Mouse (Mus musculus): ENCODE measurements around the gene Spin2d. TPM values are rescaled to one million over a fixed set of nuclear protein-coding genes. Genes with fewer than 3 reads are reported as not detected.
"Not testable (repeated sequence)": the region's sequence is repeated elsewhere in the genome, so short reads cannot be mapped to it uniquely, and the experiment has no call there.

Gene Spin2d
- polyA plus RNA-seq (2016; fragmentation: Nextera tagmentation; extraction: Ambion mirVana): not detected in 2 replicates

GRCm38 (mm10) chrX:73176889-73177288 is at the start of gene Spin2d:
Gene Spin2d (minus strand): TSS chrX:73176989.
- H3K4me1 ChIP-seq; H3K9me3 ChIP-seq (replicated peaks); H3K27me3 ChIP-seq (ENCODE audit: low read depth, poor library complexity, severe bottlenecking); H3K27ac ChIP-seq (replicated peaks); H3K4me3 ChIP-seq; H3K36me3 ChIP-seq; DNase-seq (ENCODE audit: low spot score): not testable (repeated sequence)
- WGBS: 96% methylated on average over 4 of the region's 15 CpGs

DNA sequence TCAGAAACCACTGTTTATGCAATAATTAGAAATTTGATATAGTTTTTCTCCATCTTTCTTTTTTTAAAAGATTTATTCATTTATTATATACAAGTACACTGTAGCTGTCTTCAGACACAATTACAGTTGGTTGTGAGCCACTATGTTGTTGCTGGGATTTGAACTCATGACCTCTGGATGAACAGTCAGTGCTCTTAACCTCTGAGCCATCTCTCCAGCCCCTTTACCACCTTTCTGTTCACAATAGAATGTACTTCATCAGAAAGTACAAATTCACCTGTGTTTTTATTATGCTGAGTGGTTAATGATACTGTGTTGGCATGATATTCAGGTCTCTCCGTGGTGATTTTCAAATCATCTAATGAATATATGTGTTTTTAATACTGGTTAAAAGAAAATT is 48.6 kb upstream of the Spin2d start:
- Histone ChIP-seq H3K36me3 (no peaks in the 10 kb centered on the region), H3K9me3 (replicated peaks) (no peaks in the 10 kb centered on the region)

GRCm38 (mm10) chrX:73213819-73214564 is 37.2 kb upstream of the Spin2d start, which contains the start of gene Xlr4b:
Gene Xlr4b (plus strand): TSS chrX:73214333.
- not testable (repeated sequence) for H3K4me3 ChIP-seq; H3K9me3 ChIP-seq (replicated peaks); H3K27ac ChIP-seq (replicated peaks); H3K4me1 ChIP-seq; DNase-seq (ENCODE audit: low spot score); H3K27me3 ChIP-seq (ENCODE audit: low read depth, poor library complexity, severe bottlenecking); H3K36me3 ChIP-seq
- 82% methylated on average over 19 of the region's 19 CpGs for WGBS

More for the DNA sequence above, 48.6 kb upstream of the Spin2d start:
- peaks cover 20% of the 10 kb centered on the region for H3K27me3 ChIP-seq (ENCODE audit: low read depth, poor library complexity, severe bottlenecking)
- peaks cover 8% of the 10 kb centered on the region for H3K4me1 ChIP-seq
- DNase-seq (ENCODE audit: low spot score): no peak
- H3K4me3 ChIP-seq: no peak overlapping the region
- no peak overlapping the region for H3K27ac ChIP-seq (replicated peaks)
- WGBS: 53% methylated on average over 1 of the region's 1 CpGs

DNA sequence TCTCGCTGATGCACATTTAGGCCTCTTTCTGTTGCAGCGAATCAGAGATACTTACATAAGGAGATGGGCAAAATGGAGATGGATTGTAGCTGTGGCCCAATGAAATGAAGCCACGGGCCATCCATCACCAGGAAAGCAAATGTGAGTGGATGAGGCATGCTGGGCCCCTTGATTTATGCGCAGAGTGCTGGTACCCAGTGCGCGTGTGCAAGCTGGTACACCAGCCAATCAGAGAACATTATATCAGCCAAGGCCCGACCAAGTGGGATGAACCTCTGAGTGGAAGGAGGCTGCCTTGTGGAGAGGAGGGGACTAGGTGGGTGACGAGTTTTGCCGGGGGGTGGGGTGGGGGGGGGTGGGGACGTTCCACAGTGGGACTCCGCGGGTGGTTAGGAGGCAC is 15.1 kb upstream of the Spin2d start, which contains the start of gene Xlr3b:
TSS of gene Xlr3b (plus strand) at position 274 of the 400 bp plus-strand sequence.
- H3K9me3 ChIP-seq (replicated peaks); H3K4me3 ChIP-seq; H3K36me3 ChIP-seq; DNase-seq (ENCODE audit: low spot score); H3K27ac ChIP-seq (replicated peaks); H3K4me1 ChIP-seq; H3K27me3 ChIP-seq (ENCODE audit: low read depth, poor library complexity, severe bottlenecking): not testable (repeated sequence)
- WGBS: 75% methylated on average over 12 of the region's 12 CpGs

- H3K27ac ChIP-seq (replicated peaks); H3K9me3 ChIP-seq (replicated peaks); H3K36me3 ChIP-seq; H3K4me3 ChIP-seq; DNase-seq (ENCODE audit: low spot score); H3K4me1 ChIP-seq; H3K27me3 ChIP-seq (ENCODE audit: low read depth, poor library complexity, severe bottlenecking): not testable (repeated sequence)
- no CpG with 5 or more reads among the region's 7 CpGs for WGBS
Observed at GRCm38 (mm10) chrX:73149350-73149749, 27.4 kb downstream of the Spin2d start, which contains the start of gene DXBay18. Gene DXBay18 (minus strand): TSS chrX:73149450.

- H3K4me3 ChIP-seq; H3K27ac ChIP-seq (replicated peaks); H3K4me1 ChIP-seq; DNase-seq (ENCODE audit: low spot score); H3K9me3 ChIP-seq (replicated peaks); H3K36me3 ChIP-seq; H3K27me3 ChIP-seq (ENCODE audit: low read depth, poor library complexity, severe bottlenecking): not testable (repeated sequence)
- no CpG with 5 or more reads among the region's 20 CpGs for WGBS
Observed at GRCm38 (mm10) chrX:73148496-73148895, 28.3 kb downstream of the Spin2d start, which contains the start of gene Xlr5b. Gene Xlr5b (plus strand): TSS chrX:73148796.

- DNase-seq (ENCODE audit: low spot score): not testable (repeated sequence)
Observed at GRCm38 (mm10) chrX:73143218-73143618, 33.6 kb downstream of the Spin2d start.

More at GRCm38 (mm10) chrX:73143218-73143618, 33.6 kb downstream of the Spin2d start:
- H3K4me3 ChIP-seq; H3K27ac ChIP-seq (replicated peaks); H3K9me3 ChIP-seq (replicated peaks); H3K36me3 ChIP-seq; H3K4me1 ChIP-seq; H3K27me3 ChIP-seq (ENCODE audit: low read depth, poor library complexity, severe bottlenecking): not testable (repeated sequence)
- WGBS: no CpG with 5 or more reads among the region's 7 CpGs

Other genes starting within 250 kb of the Spin2d start
- 2.6 and 3.2 TPM in 2 replicates for gene Zfp185, start 189.7 kb downstream of the Spin2d start, polyA plus RNA-seq (2016; fragmentation: Nextera tagmentation; extraction: Ambion mirVana)
- gene Pnma5, start 139.9 kb downstream of the Spin2d start, polyA plus RNA-seq (2016; fragmentation: Nextera tagmentation; extraction: Ambion mirVana): 0.06 TPM in 1 of 2 replicates, not detected in the other
- 0.37 and 0.70 TPM in 2 replicates for gene Pnma3, start 112.2 kb downstream of the Spin2d start, polyA plus RNA-seq (2016; fragmentation: Nextera tagmentation; extraction: Ambion mirVana)
- gene Xlr4a, start 94.5 kb downstream of the Spin2d start, polyA plus RNA-seq (2016; fragmentation: Nextera tagmentation; extraction: Ambion mirVana): 0.52 and 0.68 TPM in 2 replicates
- gene Xlr3a, start 79.9 kb downstream of the Spin2d start, polyA plus RNA-seq (2016; fragmentation: Nextera tagmentation; extraction: Ambion mirVana): 2.0 and 3.4 TPM in 2 replicates
- 0.12 and 0.29 TPM in 2 replicates for gene Gm14685, start 59.9 kb downstream of the Spin2d start, polyA plus RNA-seq (2016; fragmentation: Nextera tagmentation; extraction: Ambion mirVana)
- not detected in 2 replicates for gene Xlr5b, start 28.2 kb downstream of the Spin2d start, polyA plus RNA-seq (2016; fragmentation: Nextera tagmentation; extraction: Ambion mirVana)
- gene DXBay18, start 27.5 kb downstream of the Spin2d start, polyA plus RNA-seq (2016; fragmentation: Nextera tagmentation; extraction: Ambion mirVana): 0.09 TPM in 1 of 2 replicates, not detected in the other
- gene Xlr3b, start 15.2 kb upstream of the Spin2d start, polyA plus RNA-seq (2016; fragmentation: Nextera tagmentation; extraction: Ambion mirVana): 11.0 and 12.2 TPM in 2 replicates
- 0.31 and 0.55 TPM in 2 replicates for gene Xlr4b, start 37.3 kb upstream of the Spin2d start, polyA plus RNA-seq (2016; fragmentation: Nextera tagmentation; extraction: Ambion mirVana)
- gene F8a, start 51.3 kb upstream of the Spin2d start, polyA plus RNA-seq (2016; fragmentation: Nextera tagmentation; extraction: Ambion mirVana): 14.8 and 16.4 TPM in 2 replicates
- not detected in 2 replicates for gene Xlr4c, start 66.1 kb upstream of the Spin2d start, polyA plus RNA-seq (2016; fragmentation: Nextera tagmentation; extraction: Ambion mirVana)
- not detected in 2 replicates for gene Xlr3c, start 88.4 kb upstream of the Spin2d start, polyA plus RNA-seq (2016; fragmentation: Nextera tagmentation; extraction: Ambion mirVana)
- not detected in 2 replicates for gene Xlr5a, start 116.0 kb upstream of the Spin2d start, polyA plus RNA-seq (2016; fragmentation: Nextera tagmentation; extraction: Ambion mirVana)
- not detected in 2 replicates for gene Xlr5c, start 116.0 kb upstream of the Spin2d start, polyA plus RNA-seq (2016; fragmentation: Nextera tagmentation; extraction: Ambion mirVana)
- gene Gm45015, start 159.9 kb upstream of the Spin2d start, polyA plus RNA-seq (2016; fragmentation: Nextera tagmentation; extraction: Ambion mirVana): not detected in 2 replicates
- gene Zfp275, start 165.6 kb upstream of the Spin2d start, polyA plus RNA-seq (2016; fragmentation: Nextera tagmentation; extraction: Ambion mirVana): 15.3 and 16.3 TPM in 2 replicates
- gene Gm18336, start 221.7 kb upstream of the Spin2d start, polyA plus RNA-seq (2016; fragmentation: Nextera tagmentation; extraction: Ambion mirVana): not detected in 2 replicates
- 0.06 and 0.11 TPM in 2 replicates for gene Zfp92, start 234.1 kb upstream of the Spin2d start, polyA plus RNA-seq (2016; fragmentation: Nextera tagmentation; extraction: Ambion mirVana)